Mouse (Mus musculus): Measurements from ENCODE around the gene Efnb3. TPM values are rescaled to one million over a fixed set of nuclear protein-coding genes. Genes with fewer than 3 reads are reported as not detected.
"Not testable (repeated sequence)": the region's sequence is repeated elsewhere in the genome, so short reads cannot be mapped to it uniquely, and the experiment has no call there.

Efnb3 gene
- polyA plus RNA-seq, 1 experiment from 2014 or later: 10.2 TPM

GRCm38 (mm10) chr11:69543598-69543997, 16.4 kb downstream of the Efnb3 start:
- WGBS: 54% methylated on average over 3 of the region's 3 CpGs
- ATAC-seq: no peak
- H3K4me2 ChIP-seq (replicated peaks): no peak overlapping the region

GRCm38 (mm10) chr11:69541741-69542140, 18.3 kb downstream of the Efnb3 start:
- not testable (repeated sequence) for H3K36me3 ChIP-seq; H3K9ac ChIP-seq; H3K27ac ChIP-seq; H3K27me3 ChIP-seq (replicated peaks); H3K4me3 ChIP-seq (replicated peaks); H3K4me2 ChIP-seq (replicated peaks); H3K4me1 ChIP-seq (replicated peaks); H3K9me3 ChIP-seq; ATAC-seq
- 72% methylated on average over 3 of the region's 3 CpGs for WGBS

More at GRCm38 (mm10) chr11:69543598-69543997, 16.4 kb downstream of the Efnb3 start:
- H3K4me3 ChIP-seq (replicated peaks): no peak overlapping the region
- H3K9ac ChIP-seq: no peak overlapping the region
- no peaks in the 10 kb centered on the region for H3K9me3 ChIP-seq
- no peak overlapping the region for H3K27ac ChIP-seq
- H3K36me3 ChIP-seq: no peaks in the 10 kb centered on the region
- H3K27me3 ChIP-seq (replicated peaks): no peaks in the 10 kb centered on the region
- peaks cover 20% of the 10 kb centered on the region for H3K4me1 ChIP-seq (replicated peaks)

DNA sequence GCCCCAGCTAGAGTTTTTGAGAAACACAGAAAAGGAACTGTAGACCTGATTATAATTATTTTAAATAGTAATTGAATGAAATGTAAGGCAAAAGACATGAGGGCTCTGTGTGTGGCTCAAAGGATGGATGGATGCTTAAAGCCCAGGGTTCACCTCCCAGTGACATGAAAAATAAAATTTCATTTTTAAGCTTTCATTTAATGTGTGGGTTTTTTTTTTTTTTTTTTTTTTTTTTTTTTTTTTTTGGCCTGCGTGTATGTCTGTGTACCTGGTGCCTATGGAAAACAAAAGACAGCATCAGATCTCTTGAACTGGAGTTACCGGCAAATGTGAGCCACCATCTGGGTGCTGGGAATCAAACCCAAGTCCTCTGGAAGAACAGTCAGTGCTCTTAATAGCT, 19.3 kb downstream of the Efnb3 start:
- Histone ChIP-seq H3K9ac (no peak overlapping the region), H3K27ac (no peak overlapping the region), H3K4me3 (replicated peaks) (no peak overlapping the region), H3K36me3 (no peaks in the 10 kb centered on the region), H3K27me3 (replicated peaks) (no peaks in the 10 kb centered on the region), H3K4me2 (replicated peaks) (no peak overlapping the region), H3K4me1 (replicated peaks) (peaks cover under 1% of the 10 kb centered on the region; the same call in 1 of the 2 replicates), H3K9me3 (no peaks in the 10 kb centered on the region)
- WGBS: 94% methylated on average over 2 of the region's 2 CpGs
- no peak for ATAC-seq

DNA sequence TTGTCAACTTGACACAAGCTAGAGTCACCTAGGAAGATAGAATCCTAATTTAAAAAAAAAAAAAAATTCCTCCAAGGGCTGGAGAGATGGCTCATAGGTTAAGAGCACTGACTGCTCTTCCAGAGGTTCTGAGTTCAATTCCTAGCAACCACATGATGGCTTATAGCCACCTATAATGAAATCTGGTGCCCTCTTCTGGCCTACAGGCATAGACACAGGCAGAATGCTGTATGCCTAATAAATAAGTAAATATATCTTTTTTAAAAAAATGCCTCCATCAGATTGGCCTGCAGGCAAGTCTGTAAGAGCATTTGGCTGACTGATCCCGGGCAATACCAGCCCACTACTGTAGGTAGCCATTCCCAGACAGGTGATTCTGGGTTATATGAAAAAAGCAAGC, 25.0 kb downstream of the Efnb3 start:
- Histone ChIP-seq H3K9ac (no peak overlapping the region), H3K9me3 (no peaks in the 10 kb centered on the region), H3K4me1 (replicated peaks) (no peaks in the 10 kb centered on the region; the same call in 1 of the 2 replicates), H3K27me3 (replicated peaks) (no peaks in the 10 kb centered on the region), H3K4me3 (replicated peaks) (no peak overlapping the region), H3K27ac (no peak overlapping the region), H3K4me2 (replicated peaks) (no peak overlapping the region), H3K36me3 (no peaks in the 10 kb centered on the region)
- 72% methylated on average over 1 of the region's 1 CpGs for WGBS
- no peak for ATAC-seq

DNA sequence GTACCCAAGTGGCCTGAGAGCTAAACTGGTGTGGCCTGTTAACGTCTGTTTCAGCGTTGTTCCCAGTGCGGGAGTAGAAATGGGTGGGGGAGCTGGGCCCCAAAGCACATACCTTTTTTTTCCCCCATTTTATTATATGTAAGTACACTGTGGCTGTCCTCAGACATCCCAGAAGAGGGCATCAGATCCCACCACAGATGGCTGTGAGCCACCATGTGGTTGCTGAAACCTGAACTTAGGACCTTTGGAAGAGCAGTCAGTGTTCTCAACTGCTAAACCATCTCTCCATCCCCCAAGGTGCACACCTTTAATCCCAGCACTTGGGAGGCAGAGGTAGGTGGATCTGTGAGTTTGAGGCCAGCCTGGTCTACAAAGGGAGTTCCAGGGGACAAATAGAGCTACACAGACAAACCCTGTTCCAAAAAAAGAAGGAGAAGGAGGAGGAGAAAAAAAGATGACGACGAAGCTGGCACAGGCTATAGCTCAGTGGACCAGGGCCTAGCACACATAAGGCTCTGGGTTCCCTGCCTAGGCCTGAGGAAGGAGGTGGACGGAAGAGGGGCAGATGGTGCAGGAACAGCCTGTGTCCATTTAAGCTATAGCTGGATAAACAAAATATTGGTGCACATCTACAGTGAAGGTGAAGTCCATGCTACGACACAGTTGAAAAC, 27.4 kb downstream of the Efnb3 start:
- H3K9me3 ChIP-seq: no peaks in the 10 kb centered on the region
- H3K4me3 ChIP-seq (replicated peaks): no peak overlapping the region
- no peaks in the 10 kb centered on the region for H3K4me1 ChIP-seq (replicated peaks)
- H3K27me3 ChIP-seq (replicated peaks): peaks cover 3% of the 10 kb centered on the region; the same call in 1 of the 2 replicates
- no peak overlapping the region for H3K9ac ChIP-seq
- no peak for ATAC-seq
- 75% methylated on average over 7 of the region's 7 CpGs for WGBS
- H3K36me3 ChIP-seq: no peaks in the 10 kb centered on the region
- H3K4me2 ChIP-seq (replicated peaks): no peak overlapping the region
- no peak overlapping the region for H3K27ac ChIP-seq

DNA sequence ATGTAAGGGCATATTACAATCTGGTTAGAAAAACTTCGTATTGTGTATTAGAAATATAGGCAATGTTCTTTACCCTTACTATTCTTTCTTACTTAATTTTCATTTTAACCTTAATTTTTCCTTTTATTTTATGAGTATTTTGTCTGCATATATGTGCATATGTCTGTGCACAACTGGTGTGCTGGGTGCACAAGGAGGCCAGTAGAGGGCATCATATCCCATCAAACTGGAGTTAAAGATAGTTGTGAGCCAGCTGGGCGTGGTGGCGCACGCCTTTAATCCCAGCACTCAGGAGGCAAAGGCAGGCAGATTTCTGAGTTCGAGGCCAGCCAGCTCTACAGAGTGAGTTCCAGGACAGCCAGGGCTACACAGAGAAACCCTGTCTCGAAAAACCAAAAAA, 29.2 kb downstream of the Efnb3 start:
- not testable (repeated sequence) for H3K9ac ChIP-seq; H3K9me3 ChIP-seq; H3K4me1 ChIP-seq (replicated peaks); H3K27ac ChIP-seq; H3K4me3 ChIP-seq (replicated peaks); ATAC-seq; H3K36me3 ChIP-seq; H3K4me2 ChIP-seq (replicated peaks); H3K27me3 ChIP-seq (replicated peaks)
- 90% methylated on average over 6 of the region's 6 CpGs for WGBS

DNA sequence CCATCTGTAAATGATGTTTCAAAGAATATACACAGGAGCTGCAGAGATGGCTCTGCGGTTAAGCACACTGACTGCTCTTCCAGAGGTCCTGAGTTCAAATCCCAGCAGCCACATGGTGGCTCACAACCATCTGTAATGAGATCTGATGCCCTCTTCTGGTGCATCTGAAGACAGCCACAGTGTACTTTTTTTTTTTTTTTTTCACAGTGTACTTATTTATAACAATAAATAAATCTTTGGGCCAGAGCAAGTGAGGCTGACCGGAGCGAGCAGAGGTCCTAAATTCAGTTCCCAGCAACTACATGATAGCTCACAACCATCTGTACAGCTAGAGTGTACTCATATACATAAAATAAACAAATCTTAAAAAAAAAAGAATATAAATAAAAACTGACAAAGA, 29.7 kb downstream of the Efnb3 start:
- not testable (repeated sequence) for H3K27me3 ChIP-seq (replicated peaks); H3K9me3 ChIP-seq; H3K4me1 ChIP-seq (replicated peaks); H3K4me3 ChIP-seq (replicated peaks); H3K4me2 ChIP-seq (replicated peaks); H3K36me3 ChIP-seq; H3K27ac ChIP-seq; H3K9ac ChIP-seq; ATAC-seq
- WGBS: 82% methylated on average over 3 of the region's 3 CpGs

DNA sequence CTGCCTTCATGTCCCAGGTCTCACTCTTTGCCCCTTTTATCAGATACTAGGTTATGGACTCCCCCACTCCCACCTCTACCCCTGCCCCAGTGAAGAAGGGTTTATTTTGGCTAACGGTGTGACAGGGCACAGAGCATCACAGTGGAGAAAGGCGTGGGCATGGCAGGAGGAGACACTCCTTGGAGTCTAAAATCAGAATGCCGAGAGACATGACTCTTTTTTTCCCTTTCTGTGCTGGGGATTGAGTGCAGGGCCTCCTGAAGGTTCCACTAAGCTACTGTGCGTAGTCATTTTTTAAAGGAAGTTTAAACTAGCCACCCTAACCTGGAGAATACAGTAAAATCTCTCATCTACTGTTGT, 32.0 kb downstream of the Efnb3 start:
- Histone ChIP-seq H3K4me1 (replicated peaks) (no peaks in the 10 kb centered on the region), H3K4me3 (replicated peaks) (no peak overlapping the region), H3K9me3 (no peaks in the 10 kb centered on the region), H3K36me3 (no peaks in the 10 kb centered on the region), H3K27ac (no peak overlapping the region), H3K27me3 (replicated peaks) (peaks cover 3% of the 10 kb centered on the region; the same call in 1 of the 2 replicates), H3K9ac (no peak overlapping the region), H3K4me2 (replicated peaks) (no peak overlapping the region)
- 90% methylated on average over 4 of the region's 4 CpGs for WGBS
- ATAC-seq: no peak

- Histone ChIP-seq H3K4me2 (replicated peaks) (peak overlapping the region; percentile 62), H3K4me3 (replicated peaks) (peak overlapping the region; percentile 24), H3K4me1 (replicated peaks) (no peaks in the 10 kb centered on the region), H3K27me3 (replicated peaks) (peaks cover 3% of the 10 kb centered on the region; the same call in 1 of the 2 replicates), H3K27ac (no peak overlapping the region), H3K36me3 (no peaks in the 10 kb centered on the region), H3K9me3 (no peaks in the 10 kb centered on the region), H3K9ac (peak overlapping the region; percentile 29)
- ATAC-seq: no peak
- WGBS: 13% methylated on average over 30 of the region's 30 CpGs
Measured at GRCm38 (mm10) chr11:69527098-69528030, 32.6 kb downstream of the Efnb3 start.

DNA sequence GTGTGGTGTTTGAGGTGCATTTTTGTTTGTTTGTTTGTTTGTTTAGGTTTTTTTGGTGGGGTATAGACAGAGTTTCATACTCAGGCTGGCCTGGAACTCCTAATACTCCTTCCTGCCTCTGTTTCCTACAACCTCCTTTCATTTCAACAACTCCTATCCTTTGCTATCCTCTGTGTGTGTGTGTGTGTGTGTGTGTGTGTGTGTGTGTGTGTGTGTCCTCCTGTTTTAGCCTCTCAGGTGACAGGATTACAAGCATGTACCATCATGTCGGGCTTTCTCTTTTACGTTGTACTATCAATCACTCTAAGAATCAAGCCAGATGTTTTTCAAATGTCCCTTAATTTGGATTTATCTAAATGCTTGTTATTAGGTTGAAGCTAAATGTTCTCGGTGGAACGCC, 33.4 kb downstream of the Efnb3 start:
- Histone ChIP-seq H3K4me1 (replicated peaks) (no peaks in the 10 kb centered on the region), H3K4me2 (replicated peaks) (peak overlapping the region; percentile 62; the same call in 1 of the 2 replicates), H3K36me3 (no peaks in the 10 kb centered on the region), H3K9me3 (no peaks in the 10 kb centered on the region), H3K27me3 (replicated peaks) (peaks cover 3% of the 10 kb centered on the region; the same call in 1 of the 2 replicates), H3K9ac (no peak overlapping the region; the same call in 1 of the 2 replicates), H3K27ac (no peak overlapping the region), H3K4me3 (replicated peaks) (no peak overlapping the region)
- 58% methylated on average over 4 of the region's 4 CpGs for WGBS
- ATAC-seq: no peak

DNA sequence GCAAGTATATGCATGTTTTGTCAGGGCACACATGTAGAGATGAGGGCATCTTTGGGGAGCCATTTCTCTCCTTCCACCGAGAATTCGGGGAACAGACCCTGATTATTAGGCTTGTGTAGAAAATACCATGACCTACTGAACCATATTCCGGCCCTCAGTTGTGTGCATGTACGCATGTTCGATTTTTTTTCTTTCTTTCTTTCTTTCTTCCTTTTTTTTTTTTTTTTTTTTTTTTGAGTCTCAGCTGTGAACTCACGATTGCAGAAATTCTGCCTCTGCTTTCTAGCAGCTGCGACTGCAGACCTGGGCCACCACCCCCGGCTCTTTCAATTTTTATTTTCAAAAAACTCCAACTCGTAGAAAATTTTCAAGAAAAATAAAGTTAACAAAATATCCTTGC, 34.3 kb downstream of the Efnb3 start:
- H3K4me1 ChIP-seq (replicated peaks): no peaks in the 10 kb centered on the region
- H3K27ac ChIP-seq: no peak overlapping the region
- ATAC-seq: no peak
- H3K4me3 ChIP-seq (replicated peaks): no peak overlapping the region
- WGBS: 83% methylated on average over 9 of the region's 9 CpGs
- no peak overlapping the region for H3K9ac ChIP-seq
- no peaks in the 10 kb centered on the region for H3K9me3 ChIP-seq
- no peaks in the 10 kb centered on the region for H3K36me3 ChIP-seq
- no peak overlapping the region for H3K4me2 ChIP-seq (replicated peaks)
- peaks cover 3% of the 10 kb centered on the region; the same call in 1 of the 2 replicates for H3K27me3 ChIP-seq (replicated peaks)

- H3K27me3 ChIP-seq (replicated peaks): peaks cover 3% of the 10 kb centered on the region; the same call in 1 of the 2 replicates
- H3K9ac ChIP-seq: no peak overlapping the region
- WGBS: 88% methylated on average over 4 of the region's 4 CpGs
- H3K36me3 ChIP-seq: no peaks in the 10 kb centered on the region
- no peak overlapping the region for H3K27ac ChIP-seq
- ATAC-seq: no peak
- H3K4me1 ChIP-seq (replicated peaks): no peaks in the 10 kb centered on the region
- H3K4me2 ChIP-seq (replicated peaks): no peak overlapping the region
- H3K9me3 ChIP-seq: no peaks in the 10 kb centered on the region
- H3K4me3 ChIP-seq (replicated peaks): no peak overlapping the region
Measured at GRCm38 (mm10) chr11:69523651-69524050, 36.4 kb downstream of the Efnb3 start.
